29 mouse cellular contexts compared by ENCODE assay signal in the genomic region with DNA sequence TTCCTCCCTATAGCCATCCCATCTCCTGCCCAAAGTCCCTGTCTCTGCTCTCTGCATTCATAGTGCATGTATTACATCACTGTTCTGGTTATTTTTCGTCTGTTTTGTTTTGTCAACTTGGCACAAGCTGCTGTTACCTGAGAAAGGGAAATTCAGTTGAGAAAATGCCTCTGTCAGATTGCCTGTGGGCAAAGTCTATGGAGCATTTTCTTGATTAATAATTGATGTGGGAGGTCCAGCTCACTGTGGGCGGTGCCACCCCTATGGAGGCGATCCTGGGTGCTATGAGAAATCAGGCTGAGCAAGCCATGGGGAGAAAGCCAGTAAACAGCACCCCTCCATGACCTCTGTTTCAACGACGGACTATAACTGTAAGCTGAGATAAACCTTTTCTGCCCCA. TPM values are rescaled to one million over a fixed set of nuclear protein-coding genes. Genes with fewer than 3 reads are reported as not detected.
DNase-seq lines count a peak whose midpoint lies in the region; ATAC-seq lines count a peak whose summit lies in the region.
"Had no signal": no experiment of that assay in that cellular context is flagged by ENCODE, and none has a peak within 500 bp of the region (broad histone marks: within the 10 kb centered on the region; RNA-seq: fewer than 3 reads in every experiment).

No protein-coding gene starts in this region.

- ATAC-seq in intestine, embryonic 15.5 days = peak; percentile 62
- ATAC-seq: activated CD4-positive, CD25-positive, alpha-beta regulatory T cell, adult 4 months; forebrain, postnatal 0 days; midbrain, embryonic 15.5 days had no signal

- WGBS in intestine, embryonic 15.5 days = 53% methylated on average over 5 of the region's 5 CpGs
- whole genome bisulfite sequencing in limb, embryonic 10.5 days = 82% methylated on average over 5 of the region's 5 CpGs

- no peak overlapping the region for H3K9ac ChIP-seq in intestine, embryonic 15.5 days
- H3K9ac ChIP-seq: forebrain, postnatal 0 days; heart, embryonic 15.5 days; hindbrain, embryonic 13.5 days; liver, embryonic 13.5 days; midbrain, embryonic 15.5 days had no signal

- no peak overlapping the region for H3K27ac ChIP-seq in intestine, embryonic 15.5 days
- H3K27ac ChIP-seq in limb, embryonic 10.5 days = no peak overlapping the region
- H3K27ac ChIP-seq: heart, embryonic 10.5 days; heart, embryonic 15.5 days; hindbrain, embryonic 13.5 days; liver, embryonic 13.5 days; midbrain, embryonic 15.5 days; stomach, postnatal 0 days had no signal

- H3K9me3 ChIP-seq in intestine, embryonic 15.5 days = no peaks in the 10 kb centered on the region
- no peaks in the 10 kb centered on the region for H3K9me3 ChIP-seq in limb, embryonic 10.5 days (replicated peaks)
- H3K9me3 ChIP-seq: heart, embryonic 10.5 days; heart, embryonic 15.5 days; hindbrain, embryonic 13.5 days; liver, embryonic 13.5 days; midbrain, embryonic 15.5 days had no signal

- H3K27me3 ChIP-seq in intestine, embryonic 15.5 days (replicated peaks) = no peaks in the 10 kb centered on the region
- H3K27me3 ChIP-seq in limb, embryonic 10.5 days (ENCODE audit: low read depth, poor library complexity, severe bottlenecking) = no peaks in the 10 kb centered on the region
- H3K27me3 ChIP-seq: hindbrain, embryonic 13.5 days; midbrain, embryonic 15.5 days had no signal

- no peaks in the 10 kb centered on the region for H3K36me3 ChIP-seq in intestine, embryonic 15.5 days
- no peaks in the 10 kb centered on the region for H3K36me3 ChIP-seq in limb, embryonic 10.5 days
- H3K36me3 ChIP-seq: heart, embryonic 10.5 days; heart, embryonic 15.5 days; hindbrain, embryonic 13.5 days; liver, embryonic 13.5 days; midbrain, embryonic 15.5 days had no signal

- no peak overlapping the region for H3K4me3 ChIP-seq in intestine, embryonic 15.5 days (replicated peaks)
- H3K4me3 ChIP-seq in limb, embryonic 10.5 days = no peak overlapping the region
- H3K4me3 ChIP-seq: erythroblast, embryonic 14.5 days; heart, embryonic 10.5 days; heart, embryonic 15.5 days; hindbrain, embryonic 13.5 days; liver, embryonic 13.5 days; midbrain, embryonic 15.5 days had no signal

- no peaks in the 10 kb centered on the region for H3K4me1 ChIP-seq in intestine, embryonic 15.5 days (replicated peaks)
- H3K4me1 ChIP-seq in limb, embryonic 10.5 days = no peaks in the 10 kb centered on the region
- H3K4me1 ChIP-seq: heart, embryonic 10.5 days; heart, embryonic 15.5 days; hindbrain, embryonic 13.5 days; liver, embryonic 13.5 days; midbrain, embryonic 15.5 days had no signal

- H3K4me2 ChIP-seq in intestine, embryonic 15.5 days (replicated peaks) = no peak overlapping the region
- H3K4me2 ChIP-seq: heart, embryonic 15.5 days; hindbrain, embryonic 13.5 days; liver, embryonic 13.5 days; midbrain, embryonic 15.5 days had no signal

- DNase-seq in heart, adult 11 months = peak; percentile 40
- DNase-seq in heart, adult 8-10 months (ENCODE audit: low spot score) = no peak
- peak; percentile 90 for DNase-seq in kidney, adult 9 months
- DNase-seq in kidney, postnatal 25 days = peak; percentile 69 to 82
- no peak for DNase-seq in limb, embryonic 10.5 days (ENCODE audit: low spot score)
- DNase-seq in urinary bladder, adult 18-20 months (ENCODE audit: low spot score in 2 of 2) = no peak
- DNase-seq in frontal cortex, postnatal 14 days (ENCODE audit: low spot score in 2 of 2) = no peak
- DNase-seq: adrenal gland, adult 2 months; adrenal gland, postnatal 36 days; cerebellum, adult 18-20 months; cerebellum, postnatal 14 days; forebrain, postnatal 0 days; gastrocnemius, postnatal 10 days; heart, postnatal 36 days; liver, embryonic 13.5 days; lung, adult 2 months; lung, postnatal 14 days; right cerebral cortex, postnatal 25 days; spleen, adult 18-20 months; thymus, postnatal 4 days had no signal

RNA-seq across cellular contexts. Expression of a gene that starts 17.5 kb away (rescaled TPM):
- 1 to 10 TPM in 1 of 4 experiments, under 1 TPM in 3; 0.82 to 1.4 (median 0.92) TPM for total RNA-seq in heart, adult 8-10 months (2022)
- polyA plus RNA-seq in intestine, embryonic 15.5 days (2015; fragmentation: Nextera tagmentation; extraction: Ambion mirVana) = 1.1 and 1.2 TPM in 2 replicates
- 0.59 and 0.68 TPM in 2 replicates for polyA plus RNA-seq in limb, embryonic 10.5 days (2016; fragmentation: Nextera tagmentation; extraction: Ambion mirVana)
- polyA plus RNA-seq: activated CD4-positive, CD25-positive, alpha-beta regulatory T cell, adult 4 months; erythroblast, embryonic 14.5 days had no signal

RNA-seq across cellular contexts. Expression of a gene that starts 38.2 kb away (rescaled TPM):
- 1 to 10 TPM; 2.9 to 6.1 (median 3.9) TPM for total RNA-seq in heart, adult 8-10 months (2022)
- 1.4 and 2.2 TPM in 2 replicates for polyA plus RNA-seq in intestine, embryonic 15.5 days (2015; fragmentation: Nextera tagmentation; extraction: Ambion mirVana)
- polyA plus RNA-seq in limb, embryonic 10.5 days (2016; fragmentation: Nextera tagmentation; extraction: Ambion mirVana) = 2.2 TPM in 2 replicates
- total RNA-seq: neutrophil, adult 5-6 weeks had no signal
- polyA plus RNA-seq: erythroblast, embryonic 14.5 days had no signal

RNA-seq across cellular contexts. Expression of a gene that starts 52.2 kb away (rescaled TPM):
- 1 to 10 TPM in 3 of 4 experiments, under 1 TPM in 1; 0.95 to 1.3 (median 1.1) TPM for total RNA-seq in heart, adult 8-10 months (2022)
- 10.3 and 10.9 TPM in 2 replicates for polyA plus RNA-seq in intestine, embryonic 15.5 days (2015; fragmentation: Nextera tagmentation; extraction: Ambion mirVana)
- 33.0 and 33.5 TPM in 2 replicates for polyA plus RNA-seq in limb, embryonic 10.5 days (2016; fragmentation: Nextera tagmentation; extraction: Ambion mirVana)
- polyA plus RNA-seq: erythroblast, embryonic 14.5 days had no signal

RNA-seq across cellular contexts. Expression of a gene that starts 52.3 kb away (rescaled TPM):
- 1 to 10 TPM; 4.2 to 8.2 (median 5.4) TPM for total RNA-seq in heart, adult 8-10 months (2022)
- polyA plus RNA-seq in intestine, embryonic 15.5 days (2015; fragmentation: Nextera tagmentation; extraction: Ambion mirVana) = 28.8 and 31.1 TPM in 2 replicates
- polyA plus RNA-seq in limb, embryonic 10.5 days (2016; fragmentation: Nextera tagmentation; extraction: Ambion mirVana) = 40.8 and 42.3 TPM in 2 replicates

Comparison
In these comparisons a context has a peak if more than half of its experiments do, and no peak if none do; other contexts are left out.
1. DNase-seq: peak in heart, adult 11 months (single experiment), kidney, adult 9 months (single experiment) and kidney, postnatal 25 days (2 of 2); none in heart, adult 8-10 months (single experiment), limb, embryonic 10.5 days (single experiment), urinary bladder, adult 18-20 months (0 of 2) and frontal cortex, postnatal 14 days (0 of 2).